Mouse (Mus musculus) spleen, adult 2 months (tissue): ENCODE data around the gene Hist1h2ae.

Experiments used
- CTCF ChIP-seq: fragments of 200-500 bp; IDR thresholded peaks from 2 replicates; pipeline ENCODE4 v1.5.1; 2011; ENCODE audit warnings: mild to moderate bottlenecking, inconsistent platforms; ENCODE audit not compliant: insufficient read depth, insufficient read length, insufficient replicate concordance; ENCODE audit errors: extremely low read depth
- POLR2A ChIP-seq: fragments of 200-500 bp; IDR thresholded peaks from 2 replicates; pipeline ENCODE4 v1.6.1; 2011; ENCODE audit warnings: low read depth, low read length, inconsistent platforms

DNA sequence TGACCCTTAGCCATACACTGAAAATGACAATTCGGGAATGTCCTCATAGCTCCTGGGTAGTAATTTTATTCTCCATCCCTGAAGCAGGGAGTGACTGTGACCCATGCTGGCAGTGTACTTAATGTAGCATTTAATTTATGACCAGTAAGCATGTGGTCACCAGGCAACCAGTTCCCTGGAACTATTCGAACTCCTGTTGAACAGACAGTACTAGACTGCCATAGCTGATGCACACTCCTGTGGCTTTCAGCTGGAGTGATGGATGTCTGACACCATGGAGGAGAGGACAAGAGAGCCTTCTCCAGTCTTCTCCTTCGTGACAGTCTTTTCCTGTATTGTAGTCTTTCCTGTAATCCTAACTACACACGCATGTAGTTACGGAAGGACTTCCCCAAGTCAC lies 42.0 kb downstream of the Hist1h2ae start:
- TF ChIP-seq CTCF = no peak
- TF ChIP-seq POLR2A = no peak
